Mouse (Mus musculus): ENCODE measurements around the gene Pak1ip1. TPM values are rescaled to one million over a fixed set of nuclear protein-coding genes. Genes with fewer than 3 reads are reported as not detected.
"Not testable (repeated sequence)": the region's sequence is repeated elsewhere in the genome, so short reads cannot be mapped to it uniquely, and the experiment has no call there.

The Pak1ip1 gene
- polyA plus RNA-seq, 1 experiment from 2014 or later: 45.8 TPM

GRCm38 (mm10) chr13:40979321-40979720 is 21.5 kb upstream of the Pak1ip1 start:
- H3K27me3 ChIP-seq (ENCODE audit: insufficient read depth, low read length): no peaks in the 10 kb centered on the region
- peak overlapping the region; percentile 23; the same call in 1 of the 2 replicates for H3K27ac ChIP-seq (ENCODE audit: low read depth)
- H3K36me3 ChIP-seq (replicated peaks; ENCODE audit: insufficient read depth, low read length): no peaks in the 10 kb centered on the region
- no peaks in the 10 kb centered on the region for H3K9me3 ChIP-seq (ENCODE audit: low read length)
- peak; percentile 23 for DNase-seq
- H3K4me1 ChIP-seq (ENCODE audit: insufficient read depth): peaks cover 6% of the 10 kb centered on the region
- ATAC-seq: peak; percentile 74
- no peak overlapping the region for H3K9ac ChIP-seq (replicated peaks)
- H3K4me3 ChIP-seq (ENCODE audit: low read depth, low read length): no peak overlapping the region
- H3K4me2 ChIP-seq (ENCODE audit: low read depth, low read length): no peak overlapping the region
- peak; percentile 51 for TF ChIP-seq CTCF (IDR thresholded peaks at IDR 0.05; ENCODE audit: low read depth)
- 0 out of 2 replicates have a peak, but pooled peaks have one; percentile 39 for TF ChIP-seq EP300 (IDR thresholded peaks at IDR 0.05; ENCODE audit: low read depth)
- whole genome bisulfite sequencing (ENCODE audit: insufficient replicate concordance): 35% methylated on average over 2 of the region's 2 CpGs

GRCm38 (mm10) chr13:40982759-40983158 is 18.1 kb upstream of the Pak1ip1 start:
- Histone ChIP-seq H3K4me1 (ENCODE audit: insufficient read depth) (peaks cover 6% of the 10 kb centered on the region), H3K9ac (replicated peaks) (no peak overlapping the region), H3K27me3 (ENCODE audit: insufficient read depth, low read length) (no peaks in the 10 kb centered on the region), H3K4me3 (ENCODE audit: low read depth, low read length) (no peak overlapping the region), H3K27ac (ENCODE audit: low read depth) (no peak overlapping the region), H3K4me2 (ENCODE audit: low read depth, low read length) (no peak overlapping the region), H3K36me3 (replicated peaks; ENCODE audit: insufficient read depth, low read length) (no peaks in the 10 kb centered on the region), H3K9me3 (ENCODE audit: low read length) (no peaks in the 10 kb centered on the region)
- WGBS (ENCODE audit: insufficient replicate concordance): 83% methylated on average over 1 of the region's 1 CpGs
- DNase-seq (no peak), ATAC-seq (no peak)
- no peak for TF ChIP-seq EP300 (IDR thresholded peaks at IDR 0.05; ENCODE audit: low read depth)
- no peak for TF ChIP-seq CTCF (IDR thresholded peaks at IDR 0.05; ENCODE audit: low read depth)

- H3K9me3 ChIP-seq (ENCODE audit: low read length): no peaks in the 10 kb centered on the region
- H3K4me1 ChIP-seq (ENCODE audit: insufficient read depth): no peaks in the 10 kb centered on the region
- ATAC-seq (no peak), DNase-seq (no peak)
- H3K27ac ChIP-seq (ENCODE audit: low read depth): no peak overlapping the region
- no peaks in the 10 kb centered on the region for H3K27me3 ChIP-seq (ENCODE audit: insufficient read depth, low read length)
- H3K4me3 ChIP-seq (ENCODE audit: low read depth, low read length): no peak overlapping the region
- 78% methylated on average over 5 of the region's 5 CpGs for WGBS (ENCODE audit: insufficient replicate concordance)
- no peaks in the 10 kb centered on the region for H3K36me3 ChIP-seq (replicated peaks; ENCODE audit: insufficient read depth, low read length)
- H3K4me2 ChIP-seq (ENCODE audit: low read depth, low read length): no peak overlapping the region
- no peak overlapping the region for H3K9ac ChIP-seq (replicated peaks)
- TF ChIP-seq EP300 (IDR thresholded peaks at IDR 0.05; ENCODE audit: low read depth): no peak
- TF ChIP-seq CTCF (IDR thresholded peaks at IDR 0.05; ENCODE audit: low read depth): no peak
Measured at GRCm38 (mm10) chr13:40986081-40986480, 14.7 kb upstream of the Pak1ip1 start.

- not testable (repeated sequence) for H3K36me3 ChIP-seq (replicated peaks; ENCODE audit: insufficient read depth, low read length); H3K9ac ChIP-seq (replicated peaks); H3K9me3 ChIP-seq (ENCODE audit: low read length); H3K4me1 ChIP-seq (ENCODE audit: insufficient read depth); H3K4me3 ChIP-seq (ENCODE audit: low read depth, low read length); H3K27me3 ChIP-seq (ENCODE audit: insufficient read depth, low read length); H3K27ac ChIP-seq (ENCODE audit: low read depth); H3K4me2 ChIP-seq (ENCODE audit: low read depth, low read length); DNase-seq
- peak; percentile 72 for ATAC-seq
- 44% methylated on average over 4 of the region's 4 CpGs for WGBS (ENCODE audit: insufficient replicate concordance)
- TF ChIP-seq EP300 (IDR thresholded peaks at IDR 0.05; ENCODE audit: low read depth): peak; percentile 81
Measured at GRCm38 (mm10) chr13:40987608-40988303, 13.1 kb upstream of the Pak1ip1 start.

GRCm38 (mm10) chr13:40988418-40988817 is 12.4 kb upstream of the Pak1ip1 start:
- Histone ChIP-seq H3K9me3 (ENCODE audit: low read length) (no peaks in the 10 kb centered on the region), H3K9ac (replicated peaks) (no peak overlapping the region), H3K4me3 (ENCODE audit: low read depth, low read length) (no peak overlapping the region), H3K36me3 (replicated peaks; ENCODE audit: insufficient read depth, low read length) (no peaks in the 10 kb centered on the region), H3K27ac (ENCODE audit: low read depth) (no peak overlapping the region), H3K4me1 (ENCODE audit: insufficient read depth) (no peaks in the 10 kb centered on the region), H3K4me2 (ENCODE audit: low read depth, low read length) (no peak overlapping the region), H3K27me3 (ENCODE audit: insufficient read depth, low read length) (no peaks in the 10 kb centered on the region)
- ATAC-seq: peak; percentile 83
- no peak for DNase-seq
- TF ChIP-seq CTCF (IDR thresholded peaks at IDR 0.05; ENCODE audit: low read depth) (no peak), EP300 (IDR thresholded peaks at IDR 0.05; ENCODE audit: low read depth) (peak; percentile 80)
- 66% methylated on average over 2 of the region's 2 CpGs for WGBS (ENCODE audit: insufficient replicate concordance)

GRCm38 (mm10) chr13:40994487-40995263 is 6.1 kb upstream of the Pak1ip1 start:
- Histone ChIP-seq H3K4me2 (ENCODE audit: low read depth, low read length) (0 out of 2 replicates have a peak overlapping the region, but pooled peaks have one; percentile 15), H3K36me3 (replicated peaks; ENCODE audit: insufficient read depth, low read length) (no peaks in the 10 kb centered on the region), H3K4me3 (ENCODE audit: low read depth, low read length) (no peak overlapping the region), H3K9ac (replicated peaks) (no peak overlapping the region), H3K27ac (ENCODE audit: low read depth) (no peak overlapping the region), H3K9me3 (ENCODE audit: low read length) (no peaks in the 10 kb centered on the region), H3K4me1 (ENCODE audit: insufficient read depth) (peaks cover 8% of the 10 kb centered on the region), H3K27me3 (ENCODE audit: insufficient read depth, low read length) (no peaks in the 10 kb centered on the region)
- TF ChIP-seq EP300 (IDR thresholded peaks at IDR 0.05; ENCODE audit: low read depth) (no peak), CTCF (IDR thresholded peaks at IDR 0.05; ENCODE audit: low read depth) (no peak)
- DNase-seq (no peak), ATAC-seq (no peak)
- 18% methylated on average over 8 of the region's 8 CpGs for whole genome bisulfite sequencing (ENCODE audit: insufficient replicate concordance)

- 75% methylated on average over 5 of the region's 5 CpGs for WGBS (ENCODE audit: insufficient replicate concordance)
- not testable (repeated sequence) for H3K9me3 ChIP-seq (ENCODE audit: low read length); H3K27ac ChIP-seq (ENCODE audit: low read depth); H3K27me3 ChIP-seq (ENCODE audit: insufficient read depth, low read length); H3K9ac ChIP-seq (replicated peaks); H3K4me3 ChIP-seq (ENCODE audit: low read depth, low read length); H3K4me2 ChIP-seq (ENCODE audit: low read depth, low read length); H3K36me3 ChIP-seq (replicated peaks; ENCODE audit: insufficient read depth, low read length); DNase-seq; ATAC-seq
- H3K4me1 ChIP-seq (ENCODE audit: insufficient read depth): peaks cover 30% of the 10 kb centered on the region
Measured at GRCm38 (mm10) chr13:40998537-40998936, 2.3 kb upstream of the Pak1ip1 start.
